ENCODE assay signal across 35 mouse cellular contexts in genomic region chr7:142408686-142409085, GRCm38 (mm10). TPM values are rescaled to one million over a fixed set of nuclear protein-coding genes. Genes with fewer than 3 reads are reported as not detected.
"Had no signal": no experiment of that assay in that cellular context is flagged by ENCODE, and none has a peak within 500 bp of the region (broad histone marks: within the 10 kb centered on the region; RNA-seq: fewer than 3 reads in every experiment).

No protein-coding gene starts in this region.

- H3K27ac ChIP-seq: limb, embryonic 10.5 days; limb, embryonic 12.5 days; limb, embryonic 13.5 days; limb, embryonic 15.5 days; liver, embryonic 12.5 days; liver, embryonic 13.5 days; liver, embryonic 14.5 days; liver, embryonic 15.5 days; lung, embryonic 15.5 days; macrophage; midbrain, embryonic 10.5 days; midbrain, embryonic 12.5 days; midbrain, embryonic 13.5 days; midbrain, embryonic 15.5 days; neural tube, embryonic 12.5 days had no signal

- H3K4me1 ChIP-seq: limb, embryonic 10.5 days; limb, embryonic 12.5 days; limb, embryonic 13.5 days; limb, embryonic 15.5 days; midbrain, embryonic 10.5 days; midbrain, embryonic 12.5 days; midbrain, embryonic 13.5 days; midbrain, embryonic 15.5 days; neural tube, embryonic 12.5 days had no signal

- DNase-seq: left cerebral cortex, postnatal 4 days; liver; liver, embryonic 13.5 days; liver, postnatal 0 days; lung, adult 18-20 months; lung, adult 2 months; lung, embryonic 14.5 days; lung, postnatal 10 days; lung, postnatal 14 days; lung, postnatal 36 days; lung, postnatal 4 days; midbrain, embryonic 14.5 days had no signal

- H3K27me3 ChIP-seq: limb, embryonic 12.5 days; limb, embryonic 13.5 days; limb, embryonic 15.5 days; liver, embryonic 12.5 days; liver, embryonic 13.5 days; liver, embryonic 15.5 days; lung, embryonic 15.5 days; megakaryocyte, embryonic 14.5 days; midbrain, embryonic 12.5 days; midbrain, embryonic 13.5 days; midbrain, embryonic 15.5 days; neural tube, embryonic 12.5 days had no signal

- H3K4me3 ChIP-seq: limb, embryonic 10.5 days; limb, embryonic 12.5 days; limb, embryonic 13.5 days; limb, embryonic 15.5 days; liver, embryonic 12.5 days; liver, embryonic 13.5 days; liver, embryonic 15.5 days; lung, embryonic 15.5 days; megakaryocyte, embryonic 14.5 days; midbrain, embryonic 10.5 days; midbrain, embryonic 12.5 days; midbrain, embryonic 13.5 days; midbrain, embryonic 15.5 days; myocyte; neural tube, embryonic 12.5 days had no signal

RNA-seq across cellular contexts. Expression of gene Syt8, which starts 26.0 kb away (rescaled TPM):
- polyA plus RNA-seq: limb, embryonic 10.5 days; limb, embryonic 11.5 days; liver, adult 2 months; liver, embryonic 12.5 days; liver, embryonic 13.5 days; liver, postnatal 0 days; lung, embryonic 14.5 days; midbrain, embryonic 10.5 days; midbrain, embryonic 11.5 days; midbrain, embryonic 13.5 days; midbrain, embryonic 14.5 days; midbrain, embryonic 15.5 days; midbrain, embryonic 16.5 days; midbrain, postnatal 0 days; neural tube, embryonic 11.5 days had no signal

RNA-seq across cellular contexts. Expression of gene Gm49369, which starts 26.2 kb away (rescaled TPM):
- polyA plus RNA-seq: limb, embryonic 13.5 days; limb, embryonic 15.5 days; liver, embryonic 11.5 days; liver, embryonic 12.5 days; liver, embryonic 13.5 days; liver, postnatal 0 days; lung, embryonic 14.5 days; midbrain, embryonic 10.5 days; midbrain, embryonic 12.5 days; midbrain, embryonic 13.5 days; midbrain, postnatal 0 days; neural tube, embryonic 11.5 days had no signal

RNA-seq across cellular contexts. Expression of gene Tnni2, which starts 32.9 kb away (rescaled TPM):
- polyA plus RNA-seq: liver, adult 2 months; midbrain, embryonic 14.5 days had no signal

RNA-seq across cellular contexts. Expression of gene Ifitm10, which starts 35.1 kb away (rescaled TPM):
- polyA plus RNA-seq: macrophage; neural tube, embryonic 11.5 days had no signal
